Mouse (Mus musculus) forebrain, postnatal 0 days (tissue): ENCODE measurements around the gene Wdtc1. TPM values are rescaled to one million over a fixed set of nuclear protein-coding genes. Genes with fewer than 3 reads are reported as not detected.

Source experiments
- ATAC-seq: fragments of 200-750 bp; cut with Nextera tagmentation; 2 replicates; pipeline ENCODE4 v1.8.0; 2017; ENCODE audit warnings: mild to moderate bottlenecking, moderate library complexity
- DNase-seq: peaks from one replicate; pipeline ENCODE4 v3.0.0-alpha.2; 2015
- H3K27ac ChIP-seq: fragments of 300-500 bp; sonication (generic); 2 replicates; pipeline ENCODE4 v1.5.1; 2014; ENCODE audit warnings: low read depth, mild to moderate bottlenecking, antibody characterized with exemption, low read length, moderate library complexity, mixed read lengths
- H3K27me3 ChIP-seq: fragments of 300-500 bp; sonication (generic); 2 replicates; pipeline ENCODE4 v1.6.1; 2014; ENCODE audit warnings: mild to moderate bottlenecking, low read length, mixed read lengths; ENCODE audit not compliant: insufficient read depth
- H3K36me3 ChIP-seq: fragments of 300-500 bp; sonication (generic); 2 replicates; pipeline ENCODE4 v1.6.1; 2014; ENCODE audit warnings: mild to moderate bottlenecking, moderate library complexity; ENCODE audit not compliant: insufficient read depth
- H3K4me1 ChIP-seq: fragments of 300-500 bp; sonication (generic); 2 replicates; pipeline ENCODE4 v1.6.1; 2014; ENCODE audit warnings: antibody characterized with exemption; ENCODE audit not compliant: insufficient read depth
- H3K4me2 ChIP-seq: fragments of 300-500 bp; sonication (generic); 2 replicates; pipeline ENCODE4 v1.6.1; 2014; ENCODE audit warnings: low read depth, mild to moderate bottlenecking, moderate library complexity
- H3K4me3 ChIP-seq: fragments of 300-500 bp; sonication (generic); 2 replicates; pipeline ENCODE4 v1.5.1; 2014; ENCODE audit warnings: low read depth, low read length, mixed read lengths
- H3K9ac ChIP-seq: fragments of 300-500 bp; sonication (generic); 2 replicates; pipeline ENCODE4 v1.6.1; 2014; ENCODE audit warnings: mild to moderate bottlenecking
- H3K9me3 ChIP-seq: fragments of 300-500 bp; sonication (generic); 2 replicates; pipeline ENCODE4 v1.6.1; 2016; ENCODE audit warnings: low read length
- CTCF ChIP-seq: sonication (generic); IDR thresholded peaks from 2 replicates; pipeline ENCODE4 v1.5.1; 2016; ENCODE audit warnings: antibody characterized with exemption, control low read depth, low read depth
- WGBS: fragments of 180-500 bp; shearing (Covaris S2); extraction: QIAGEN DNeasy Blood & Tissue Kit; methylation state at CpG from one replicate; pipeline ENCODE4 v1.1.7; 2014; 5-methylcytosine and 5-hydroxymethylcytosine counted together
- polyA plus RNA-seq: library from polyadenylated mRNA; unstranded; fragments of >200 nt; fragmentation: Nextera tagmentation; extraction: Ambion mirVana; gene quantifications from 2 replicates; pipeline ENCODE4 v1.2.1, GENCODE M21; 2015
- total RNA-seq: library from RNA; depleted of rRNA; stranded (reverse); fragments of >200 nt; gene quantifications from 2 replicates; pipeline ENCODE4 v1.2.3, GENCODE M21; 2014

Wdtc1 gene
- total and polyA plus RNA-seq, 2 experiments from 2014 or later, result 16.3 to 43.9 TPM

- DNase-seq, result no peak
- no peak overlapping the region for H3K4me2 ChIP-seq
- H3K4me1 ChIP-seq, result no peaks in the 10 kb centered on the region
- no peak overlapping the region for H3K27ac ChIP-seq
- no peaks in the 10 kb centered on the region for H3K9me3 ChIP-seq
- TF ChIP-seq CTCF, result no peak
- H3K27me3 ChIP-seq, result no peaks in the 10 kb centered on the region
- no peak overlapping the region for H3K4me3 ChIP-seq
- no peak overlapping the region for H3K9ac ChIP-seq
- 80% methylated on average over 3 of the region's 3 CpGs for WGBS
- no peak for ATAC-seq
- H3K36me3 ChIP-seq, result peaks cover 8% of the 10 kb centered on the region; the same call in 1 of the 2 replicates
Observed at GRCm38 (mm10) chr4:133319667-133320066, 33.6 kb downstream of the Wdtc1 start.

- 95% methylated on average over 5 of the region's 5 CpGs for WGBS
- no peak overlapping the region for H3K4me2 ChIP-seq
Observed at GRCm38 (mm10) chr4:133315991-133316390, 37.3 kb downstream of the Wdtc1 start.

GRCm38 (mm10) chr4:133314896-133315295, 38.4 kb downstream of the Wdtc1 start:
- H3K9ac ChIP-seq, result no peak overlapping the region
- no peaks in the 10 kb centered on the region for H3K9me3 ChIP-seq
- no peak for ATAC-seq
- H3K4me1 ChIP-seq, result no peaks in the 10 kb centered on the region
- no peak for TF ChIP-seq CTCF
- no peak overlapping the region for H3K4me2 ChIP-seq
- peaks cover 15% of the 10 kb centered on the region; the same call in 1 of the 2 replicates for H3K36me3 ChIP-seq
- DNase-seq, result no peak
- no peak overlapping the region for H3K27ac ChIP-seq
- no peaks in the 10 kb centered on the region for H3K27me3 ChIP-seq
- H3K4me3 ChIP-seq, result no peak overlapping the region
- 65% methylated on average over 8 of the region's 8 CpGs for WGBS

More at GRCm38 (mm10) chr4:133315991-133316390, 37.3 kb downstream of the Wdtc1 start:
- ATAC-seq (no peak), DNase-seq (no peak)
- no peak overlapping the region for H3K9ac ChIP-seq
- peaks cover 15% of the 10 kb centered on the region; the same call in 1 of the 2 replicates for H3K36me3 ChIP-seq
- no peak overlapping the region for H3K27ac ChIP-seq
- no peaks in the 10 kb centered on the region for H3K27me3 ChIP-seq
- H3K9me3 ChIP-seq, result no peaks in the 10 kb centered on the region
- no peak for TF ChIP-seq CTCF
- no peaks in the 10 kb centered on the region for H3K4me1 ChIP-seq
- no peak overlapping the region for H3K4me3 ChIP-seq

GRCm38 (mm10) chr4:133309948-133310347, 43.3 kb downstream of the Wdtc1 start:
- WGBS, result 1% methylated on average over 3 of the region's 3 CpGs
- Histone ChIP-seq H3K27me3 (no peaks in the 10 kb centered on the region), H3K9me3 (no peaks in the 10 kb centered on the region), H3K4me3 (no peak overlapping the region), H3K4me1 (no peaks in the 10 kb centered on the region), H3K4me2 (no peak overlapping the region), H3K27ac (no peak overlapping the region), H3K36me3 (peaks cover 19% of the 10 kb centered on the region), H3K9ac (no peak overlapping the region)
- peak; percentile 48; the same call in 1 of the 2 replicates for ATAC-seq
- TF ChIP-seq CTCF, result peak; percentile 98
- DNase-seq, result peak; percentile 90

GRCm38 (mm10) chr4:133307331-133307730, 46.0 kb downstream of the Wdtc1 start:
- Histone ChIP-seq H3K9ac (no peak overlapping the region), H3K4me3 (no peak overlapping the region), H3K4me1 (no peaks in the 10 kb centered on the region), H3K4me2 (no peak overlapping the region), H3K36me3 (peaks cover 27% of the 10 kb centered on the region), H3K9me3 (no peaks in the 10 kb centered on the region), H3K27ac (no peak overlapping the region), H3K27me3 (no peaks in the 10 kb centered on the region)
- WGBS, result 40% methylated on average over 3 of the region's 3 CpGs
- no peak for ATAC-seq
- DNase-seq, result peak; percentile 50
- peak; percentile 70 for TF ChIP-seq CTCF

- no peak for TF ChIP-seq CTCF
- Histone ChIP-seq H3K36me3 (peaks cover 32% of the 10 kb centered on the region), H3K9ac (no peak overlapping the region), H3K4me3 (no peak overlapping the region), H3K27me3 (no peaks in the 10 kb centered on the region), H3K27ac (no peak overlapping the region), H3K4me1 (no peaks in the 10 kb centered on the region), H3K4me2 (no peak overlapping the region), H3K9me3 (no peaks in the 10 kb centered on the region)
- WGBS, result 94% methylated on average over 7 of the region's 7 CpGs
- no peak for DNase-seq
- no peak for ATAC-seq
Observed at GRCm38 (mm10) chr4:133305825-133306224, 47.5 kb downstream of the Wdtc1 start.

- Histone ChIP-seq H3K36me3 (peaks cover 42% of the 10 kb centered on the region), H3K27me3 (no peaks in the 10 kb centered on the region), H3K27ac (no peak overlapping the region), H3K4me3 (no peak overlapping the region), H3K4me1 (no peaks in the 10 kb centered on the region), H3K4me2 (no peak overlapping the region), H3K9me3 (no peaks in the 10 kb centered on the region), H3K9ac (no peak overlapping the region)
- ATAC-seq, result no peak
- no peak for TF ChIP-seq CTCF
- 92% methylated on average over 7 of the region's 7 CpGs for whole genome bisulfite sequencing
- no peak for DNase-seq
Observed at GRCm38 (mm10) chr4:133304770-133305169, 48.5 kb downstream of the Wdtc1 start.
